Mouse (Mus musculus) NIH3T3 (cell line): ENCODE results near the gene Pcyt2.

Source experiments
- DNase-seq: peaks from one replicate; pipeline ENCODE4 v3.0.0-alpha.2; 2012; ENCODE audit warnings: low read depth

Pcyt2 gene

DNA sequence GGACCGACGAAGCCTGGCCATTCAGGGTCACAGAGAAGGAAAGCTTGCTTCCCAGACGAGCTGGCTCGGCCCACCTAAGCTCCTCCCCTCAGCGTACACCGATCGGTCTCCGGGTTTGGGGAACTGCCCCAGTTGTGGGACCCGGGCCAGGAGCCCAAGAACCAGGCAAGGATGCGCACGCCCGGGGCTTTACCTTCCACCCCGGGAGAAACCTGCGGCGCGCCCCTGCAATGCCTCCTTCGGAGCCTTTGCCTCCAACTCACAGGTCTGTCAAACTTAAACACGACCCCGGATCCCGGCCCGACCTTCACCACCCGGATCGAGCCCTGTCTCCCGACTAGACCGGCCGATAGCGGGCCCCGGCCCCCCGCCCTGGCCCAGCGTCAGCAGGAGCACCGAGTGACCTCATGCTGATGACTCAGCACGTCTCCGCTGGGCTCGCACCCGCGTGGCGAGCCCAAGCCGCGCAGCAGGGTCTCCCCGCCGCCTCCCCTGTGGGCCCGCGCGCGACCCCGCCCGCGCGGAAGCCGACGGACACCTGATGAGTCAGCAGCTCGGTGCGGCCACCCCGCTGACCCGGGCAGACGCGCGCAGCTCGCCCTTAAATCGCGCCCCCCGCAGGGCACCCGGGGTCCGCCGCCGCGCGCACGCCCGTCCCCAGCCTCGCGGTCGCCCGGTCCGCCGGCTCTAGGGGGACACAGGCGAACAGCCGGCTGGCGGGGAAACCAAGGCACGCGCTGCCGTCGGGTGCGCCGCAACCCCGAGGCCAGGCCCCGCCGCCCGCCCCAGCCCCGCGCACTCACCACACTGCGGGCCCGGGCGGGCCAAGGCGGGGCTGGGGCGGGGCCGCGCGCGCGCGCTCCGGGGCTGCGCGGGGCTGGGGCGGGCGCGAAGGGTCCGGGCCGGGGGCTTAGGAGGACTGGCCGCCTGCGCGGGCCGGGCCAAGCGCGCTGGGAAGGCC, 15.1 kb upstream of the Pcyt2 start:
- peak; percentile 88 for DNase-seq

DNA sequence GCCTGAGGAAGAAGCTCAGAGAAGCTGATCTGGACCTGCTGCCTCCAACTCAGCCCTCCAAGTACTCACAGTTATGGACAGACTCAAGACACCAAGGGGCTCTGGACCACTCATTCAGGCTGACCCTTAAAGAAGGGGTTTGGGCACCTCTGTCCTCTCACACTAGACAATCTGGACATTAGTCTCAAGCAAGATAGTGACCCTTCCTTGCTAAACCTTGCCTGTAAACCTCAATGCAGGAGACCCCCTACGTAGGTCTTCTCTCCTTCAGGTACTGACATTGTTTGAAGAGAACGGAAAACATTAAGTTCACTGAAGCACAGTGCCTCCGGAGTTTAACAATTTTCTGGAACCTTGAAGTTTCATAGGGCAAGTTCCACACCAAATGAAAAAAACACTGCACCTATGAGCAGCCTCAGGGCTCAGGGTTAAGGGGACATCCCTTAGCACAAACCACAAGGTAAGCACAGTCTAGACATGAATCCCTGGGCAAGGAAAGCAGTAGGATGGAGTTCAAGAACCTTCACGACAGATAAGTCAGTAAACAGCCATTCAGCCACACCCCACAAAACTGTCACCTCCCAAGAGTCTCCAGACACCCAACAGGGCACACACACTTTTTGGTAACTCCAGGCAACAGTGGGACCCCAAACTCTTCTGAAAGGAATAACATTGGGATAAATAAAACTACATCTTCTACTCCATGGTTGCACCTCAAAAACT, 14.2 kb upstream of the Pcyt2 start:
- DNase-seq, result no peak

DNA sequence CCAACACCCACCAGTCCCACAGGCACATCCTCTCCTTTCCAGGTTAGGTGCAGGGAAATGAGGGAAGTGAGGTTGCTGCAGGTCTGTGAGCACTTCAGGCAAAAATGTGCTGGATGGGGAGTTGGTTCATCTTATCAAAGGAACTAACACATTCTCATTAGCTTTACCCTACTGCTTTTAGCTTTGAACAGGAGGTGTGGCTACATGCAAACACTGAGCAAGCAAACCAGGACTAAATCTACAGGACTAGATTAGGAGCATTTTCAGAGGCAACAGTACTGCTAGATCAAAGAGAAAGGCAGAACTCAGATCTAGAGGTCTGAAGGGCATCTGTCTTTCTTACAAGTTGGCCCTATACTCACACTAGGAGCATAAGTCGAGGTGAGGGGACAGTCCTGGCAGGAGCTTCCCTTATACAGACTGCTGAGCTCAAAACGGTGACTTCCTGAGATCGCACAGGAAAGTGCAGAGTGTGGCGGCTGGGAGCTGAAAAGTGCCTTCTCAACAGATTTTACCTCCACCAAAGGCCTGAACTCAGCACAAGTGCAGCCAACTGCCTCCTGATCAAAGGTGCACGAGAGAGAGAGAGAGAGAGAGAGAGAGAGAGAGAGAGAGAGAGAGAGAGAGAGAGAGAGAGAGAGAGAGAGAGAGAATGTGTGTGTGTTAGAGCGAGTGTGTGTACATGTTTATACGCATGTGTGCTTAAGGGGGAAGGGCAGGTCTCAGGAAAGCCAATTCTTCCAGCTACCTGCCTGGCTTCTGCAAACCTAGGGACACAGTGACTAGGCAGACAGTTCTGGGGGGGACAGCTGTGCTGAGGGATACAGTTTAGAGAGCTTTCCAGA, 13.4 kb upstream of the Pcyt2 start:
- peak; percentile 18 for DNase-seq

DNA sequence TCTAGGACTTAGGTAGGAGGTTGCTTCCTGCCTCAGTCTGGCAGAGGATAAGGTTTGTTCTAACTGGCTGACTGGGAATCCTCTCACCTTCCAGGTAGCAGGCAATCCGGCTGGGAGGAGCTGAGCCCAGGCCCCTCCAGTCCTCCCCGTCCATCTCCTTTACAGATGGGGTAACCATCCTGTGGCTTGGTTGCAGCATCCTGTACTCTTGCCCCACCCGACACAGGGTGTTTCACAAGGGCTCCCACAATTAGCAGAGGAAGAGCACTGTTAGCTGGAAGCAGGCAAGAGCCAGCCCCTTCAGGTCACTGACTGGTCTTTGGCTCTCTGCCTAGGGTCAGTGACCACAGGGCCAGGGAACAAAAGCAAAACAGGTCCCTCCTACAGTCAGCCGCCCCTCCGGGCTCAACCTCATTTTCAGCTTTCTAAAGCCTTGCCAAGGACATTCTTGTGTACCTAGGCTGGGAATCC, 12.7 kb upstream of the Pcyt2 start:
- peak; percentile 64 for DNase-seq

DNA sequence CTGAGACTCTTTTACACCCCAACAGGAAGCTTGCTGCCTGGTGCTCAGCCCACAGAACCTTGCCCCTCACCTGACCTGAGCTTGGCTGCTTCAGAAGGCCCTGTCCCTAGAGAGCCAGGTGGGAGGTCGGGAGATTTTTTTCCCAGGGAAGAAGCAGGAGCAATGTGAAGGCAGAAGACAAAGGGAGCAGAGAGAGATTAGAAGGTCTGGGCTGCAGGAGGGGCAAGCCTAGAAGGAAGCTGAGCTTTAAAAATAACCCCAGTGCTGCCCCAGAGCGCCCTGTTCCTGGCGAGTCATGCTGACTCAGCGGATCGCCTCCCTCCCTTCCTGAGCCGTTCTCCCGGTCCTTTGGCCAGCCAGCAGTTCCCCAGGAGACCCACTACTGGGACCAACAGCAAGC, 12.2 kb upstream of the Pcyt2 start:
- DNase-seq, result peak; percentile 77

DNA sequence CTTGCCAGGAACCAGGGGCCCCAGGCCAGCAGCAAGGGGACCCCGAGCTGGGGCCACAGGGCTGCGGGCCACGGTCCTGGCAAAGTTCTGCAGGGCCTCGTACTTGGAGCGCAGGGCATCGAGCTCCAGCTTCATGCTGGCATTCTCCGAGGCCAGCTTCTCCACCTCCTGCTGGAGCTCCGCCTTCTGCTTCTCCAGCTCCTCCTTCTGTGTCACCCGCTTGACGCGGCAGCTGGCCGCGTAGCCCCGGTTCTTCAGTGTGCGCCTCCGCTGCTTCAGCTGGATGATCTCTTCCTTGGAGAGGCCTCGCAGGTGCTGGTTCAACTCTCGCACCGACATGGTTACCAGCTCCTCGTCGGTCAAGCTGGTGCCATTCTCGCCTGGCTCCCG, 11.6 kb upstream of the Pcyt2 start:
- no peak for DNase-seq

DNA sequence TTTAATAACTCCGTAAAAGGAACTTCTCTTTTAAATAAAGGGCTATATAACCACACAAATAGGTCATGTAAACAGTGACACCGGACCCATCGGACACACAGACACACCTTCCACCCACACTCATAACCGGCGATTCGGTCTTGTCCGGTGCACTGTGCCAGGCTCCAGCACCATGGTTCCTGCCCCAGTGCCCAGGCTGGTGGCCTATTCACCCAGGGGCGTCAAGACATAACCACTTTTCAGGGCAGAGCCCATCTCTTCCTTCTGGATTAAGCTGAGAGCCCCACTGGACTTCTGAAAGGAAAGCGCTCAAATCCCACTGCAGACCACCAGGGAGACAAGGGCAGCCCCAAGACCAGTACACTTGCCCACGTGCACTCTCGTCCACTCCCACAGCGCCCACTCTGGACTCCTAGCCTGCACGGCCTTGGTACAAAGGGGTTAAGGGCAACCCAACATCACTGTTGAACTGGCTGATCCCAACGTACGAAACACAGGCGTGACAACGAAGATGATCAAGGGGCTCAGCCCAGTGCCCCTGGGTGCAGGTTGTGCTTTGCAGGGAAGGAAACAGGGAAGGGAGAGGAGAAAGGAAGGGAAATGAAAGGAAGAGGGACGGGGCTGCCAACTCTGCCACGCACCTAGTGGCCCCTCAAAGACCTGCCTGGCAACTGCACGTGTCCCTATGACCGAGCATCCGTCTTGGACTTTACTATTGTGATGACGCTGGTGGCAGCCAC, 11.0 kb upstream of the Pcyt2 start:
- DNase-seq, result no peak

DNA sequence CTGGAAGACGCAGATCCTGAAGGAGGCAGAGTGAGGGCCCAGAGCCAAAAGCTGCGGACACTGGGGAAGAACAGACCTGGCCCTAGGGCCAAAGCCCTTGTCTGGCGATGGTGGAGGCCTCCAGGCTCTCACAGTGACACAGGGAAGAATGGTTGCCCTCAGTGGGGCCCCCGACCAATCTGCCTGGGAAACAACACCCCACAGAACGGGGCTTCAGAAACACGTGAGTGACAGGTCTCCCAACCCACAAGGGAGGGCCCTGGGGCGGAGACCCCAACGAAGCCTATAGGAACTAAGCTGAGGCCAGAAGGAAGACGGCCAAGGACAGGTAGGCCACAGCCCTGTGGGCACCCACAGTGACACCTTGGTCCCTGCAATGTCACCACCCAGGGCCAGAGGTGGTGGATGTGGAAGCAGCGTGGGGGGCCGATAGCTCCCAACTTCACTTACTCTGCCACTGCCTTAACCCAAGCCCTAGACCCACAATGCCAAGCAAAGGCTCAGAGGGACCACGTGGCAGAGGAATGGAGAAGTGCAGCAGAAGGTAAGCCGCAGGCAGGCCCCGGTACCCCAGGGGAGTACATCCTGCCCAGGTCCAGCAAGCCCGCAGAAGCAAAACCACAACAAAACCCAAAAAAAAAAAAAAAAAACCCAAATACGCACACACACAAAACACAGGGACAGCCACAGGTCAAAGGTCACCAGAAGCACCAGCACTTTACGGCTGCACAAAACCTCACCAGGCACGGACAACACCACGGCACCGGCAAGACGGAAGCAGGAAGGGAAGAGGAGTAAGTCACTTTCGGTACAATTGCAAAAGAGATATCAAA, 9.9 kb upstream of the Pcyt2 start:
- DNase-seq, result no peak

DNA sequence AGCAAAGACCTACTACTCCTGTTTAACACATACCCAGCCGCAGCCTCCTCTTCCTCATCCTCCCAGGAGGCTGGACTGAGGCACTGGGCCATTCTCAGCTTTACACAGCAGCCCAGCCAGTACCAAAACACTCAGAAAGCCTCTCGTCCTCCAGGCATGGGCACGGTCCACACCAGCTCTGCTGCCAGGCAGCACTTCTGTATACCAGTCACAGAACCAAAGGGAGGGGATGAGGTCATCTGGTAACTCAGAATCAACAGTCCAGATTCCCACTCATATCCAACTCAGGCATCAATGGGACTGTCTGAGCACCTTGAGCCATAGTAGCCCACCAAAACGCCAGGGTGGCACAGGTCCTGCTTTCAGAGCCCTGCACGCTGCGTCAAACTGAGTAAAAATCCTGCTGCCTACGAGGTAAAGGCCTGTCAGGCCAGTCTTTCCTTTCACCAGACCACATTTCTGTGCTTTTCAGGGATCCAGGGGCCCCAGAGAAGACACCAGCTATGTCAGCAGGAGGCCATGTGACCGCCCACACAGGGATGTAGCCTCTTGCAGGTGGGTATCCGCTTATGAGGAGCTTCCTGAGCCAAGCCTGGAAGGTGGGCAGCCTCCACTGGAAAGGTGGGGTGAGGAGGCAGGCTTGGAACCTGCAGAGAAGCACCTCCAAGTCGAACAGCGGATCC, 9.2 kb upstream of the Pcyt2 start:
- no peak for DNase-seq

DNA sequence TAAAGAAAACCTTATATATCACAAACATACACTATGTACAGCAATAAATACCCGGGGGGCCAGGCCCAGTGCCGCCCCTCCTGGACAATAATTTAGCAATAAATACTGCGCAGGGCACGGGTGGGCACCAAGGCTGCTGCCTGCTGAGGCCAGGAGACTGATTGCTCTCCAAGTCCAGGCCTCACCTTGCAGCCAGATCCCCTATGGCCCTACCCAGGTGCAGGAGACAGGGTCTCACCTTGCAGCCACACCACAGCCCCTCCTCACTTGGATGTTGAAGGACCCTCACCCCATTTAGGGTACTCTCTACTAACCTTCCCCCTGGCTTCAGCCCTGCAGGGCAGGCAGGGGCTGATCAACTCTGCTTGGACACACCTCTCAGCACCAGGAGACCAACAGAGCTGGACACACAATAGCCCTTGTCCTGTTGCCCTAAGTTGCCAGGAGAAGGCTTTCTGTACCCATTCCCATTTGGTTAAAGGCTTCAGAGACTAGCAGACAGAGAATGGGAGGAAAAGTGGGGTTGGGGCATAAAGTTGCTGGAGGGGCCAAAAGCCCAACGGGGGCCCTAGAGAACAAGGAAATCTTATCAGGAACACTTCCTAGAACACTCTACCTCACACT, 7.5 kb upstream of the Pcyt2 start, which contains the start of gene Sirt7:
Gene Sirt7 (minus strand): TSS at position 89 of the 624 bp plus-strand sequence.
- no peak for DNase-seq

DNA sequence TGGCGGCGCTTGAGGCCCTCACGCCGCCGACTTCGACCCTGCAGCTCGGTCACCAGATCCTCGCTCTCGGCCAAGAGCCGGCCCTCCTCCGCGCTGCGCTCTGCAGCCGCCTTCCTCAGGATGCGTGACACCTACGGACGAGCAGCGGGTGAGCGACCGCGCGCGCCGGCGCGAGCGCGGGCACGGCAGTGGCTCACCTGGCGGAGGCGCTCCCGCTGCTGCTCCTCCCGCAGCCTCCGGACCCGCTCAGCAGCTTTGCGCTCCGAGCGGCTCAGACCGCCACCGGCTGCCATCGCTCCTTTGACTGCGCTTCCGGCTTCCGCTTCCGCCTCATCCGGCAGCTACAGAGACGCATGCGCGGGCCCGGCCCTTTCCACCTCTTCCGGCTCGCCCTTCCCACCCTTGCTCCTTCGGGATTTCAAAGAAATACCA, 7.0 kb upstream of the Pcyt2 start:
- peak; percentile 90 for DNase-seq

DNA sequence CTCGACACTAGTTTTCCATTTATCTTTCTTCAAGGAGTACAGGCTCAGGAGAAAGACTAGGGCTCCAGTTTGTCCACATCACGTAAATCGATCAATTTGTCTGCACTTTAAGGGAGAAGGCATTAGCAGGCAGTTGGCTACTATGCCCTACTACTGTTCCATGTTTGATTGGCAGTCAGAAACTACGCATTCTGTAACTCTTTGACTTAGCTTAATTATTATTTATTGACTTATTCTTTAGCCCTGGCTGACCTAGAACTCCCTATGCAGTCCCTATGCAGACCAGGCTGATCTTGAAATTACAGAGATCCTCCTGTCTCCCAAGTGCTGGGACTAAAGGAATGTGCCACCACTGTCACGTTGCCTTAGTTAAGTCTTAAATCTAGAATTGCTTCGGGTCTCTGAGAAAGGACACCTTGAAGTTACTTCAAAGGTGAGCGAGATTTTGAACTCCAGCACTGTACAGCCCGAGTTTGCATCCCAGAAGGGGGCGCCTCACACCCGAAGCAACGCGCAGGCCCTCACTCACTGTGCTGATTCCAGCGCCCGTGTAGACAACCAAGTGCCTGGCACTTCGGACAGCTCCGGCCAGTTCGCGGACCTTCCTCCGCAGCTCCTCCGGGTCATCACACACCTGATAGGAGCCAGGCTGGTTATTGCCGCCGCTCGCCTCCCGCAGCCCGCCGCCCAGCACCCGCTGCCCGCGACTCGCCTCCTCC, 6.4 kb upstream of the Pcyt2 start:
- peak; percentile 85 for DNase-seq

DNA sequence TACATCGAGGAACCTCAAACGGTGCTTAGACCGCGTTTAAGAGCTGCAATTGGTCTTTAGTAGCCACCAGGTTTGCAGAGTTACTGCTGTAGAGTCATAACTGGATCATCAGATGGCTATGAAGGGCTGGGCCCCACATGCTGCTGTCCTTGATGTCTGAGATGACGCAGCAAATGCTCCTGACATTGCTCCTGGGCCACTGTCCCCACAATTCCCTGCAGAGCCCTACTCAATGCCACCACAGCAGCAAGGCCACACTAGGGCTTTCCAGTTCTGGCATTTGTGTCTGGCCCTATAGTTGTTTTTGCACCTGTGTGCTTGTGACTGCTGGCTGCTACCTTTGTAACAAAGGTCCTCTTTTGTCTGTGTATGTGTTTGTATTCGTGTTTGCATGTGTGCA, 5.1 kb upstream of the Pcyt2 start:
- DNase-seq, result no peak

DNA sequence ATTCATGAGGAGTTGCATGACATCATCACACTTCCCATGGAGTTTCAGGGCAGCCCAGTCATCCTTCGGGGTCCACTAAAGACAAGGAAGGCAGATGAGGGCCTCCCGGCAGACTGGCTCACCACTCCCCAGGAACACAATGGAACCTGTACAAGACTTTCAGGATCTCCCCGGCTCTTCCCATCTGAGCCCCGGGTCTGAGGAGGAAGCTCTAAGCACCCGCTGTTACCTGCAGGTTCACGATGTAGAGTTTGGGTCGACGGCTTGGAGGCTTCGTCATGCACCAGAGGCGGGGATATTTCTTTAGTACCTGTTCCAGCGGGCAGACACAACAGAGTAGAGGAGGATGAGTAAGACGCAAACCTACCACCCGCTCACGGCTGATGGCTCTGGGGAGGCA, 2.5 kb upstream of the Pcyt2 start:
- DNase-seq, result no peak

DNA sequence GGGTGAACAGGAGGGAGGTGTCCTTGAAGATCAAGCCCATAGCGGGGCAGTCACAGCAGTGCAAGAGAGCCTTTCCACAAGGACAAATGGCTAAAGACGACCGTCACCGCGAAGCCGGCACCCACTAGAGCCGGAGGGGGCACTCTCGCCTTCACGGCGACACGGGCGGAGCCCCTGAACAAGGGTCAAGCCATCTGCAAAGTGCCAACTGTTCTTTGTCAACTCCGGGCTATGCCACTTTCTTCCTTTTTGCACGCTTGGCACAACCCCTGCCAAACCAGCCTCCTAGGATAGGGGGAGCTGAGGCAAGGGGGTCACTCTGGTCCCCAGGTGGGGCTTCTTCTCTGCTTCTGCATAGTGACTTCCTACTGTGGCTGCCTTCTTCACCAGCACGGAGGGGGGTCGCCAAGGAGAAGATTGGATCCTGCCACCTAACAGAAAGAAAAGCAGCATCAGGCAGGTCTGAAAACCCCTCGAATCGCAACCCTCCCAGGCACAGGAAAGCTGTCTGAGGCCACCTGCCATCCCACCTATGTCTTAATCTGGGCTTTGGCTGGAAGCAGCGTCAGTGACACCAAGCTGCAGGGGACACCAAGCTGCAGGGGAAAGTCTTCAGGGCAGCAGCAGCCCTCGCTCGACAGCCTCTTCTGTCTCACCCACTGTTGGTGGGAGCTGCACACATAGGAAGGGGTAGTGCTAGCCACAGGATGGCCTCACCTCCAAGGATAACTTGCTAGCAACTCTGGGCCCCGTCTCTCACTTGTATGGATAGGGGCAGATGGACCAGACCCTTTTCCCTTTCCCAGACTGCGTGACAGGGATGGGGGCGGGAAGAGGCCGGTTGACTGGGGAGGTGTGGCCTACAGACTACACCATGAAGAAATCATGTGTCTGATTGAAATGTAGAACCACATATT, 1.1 kb upstream of the Pcyt2 start:
- DNase-seq, result no peak

DNA sequence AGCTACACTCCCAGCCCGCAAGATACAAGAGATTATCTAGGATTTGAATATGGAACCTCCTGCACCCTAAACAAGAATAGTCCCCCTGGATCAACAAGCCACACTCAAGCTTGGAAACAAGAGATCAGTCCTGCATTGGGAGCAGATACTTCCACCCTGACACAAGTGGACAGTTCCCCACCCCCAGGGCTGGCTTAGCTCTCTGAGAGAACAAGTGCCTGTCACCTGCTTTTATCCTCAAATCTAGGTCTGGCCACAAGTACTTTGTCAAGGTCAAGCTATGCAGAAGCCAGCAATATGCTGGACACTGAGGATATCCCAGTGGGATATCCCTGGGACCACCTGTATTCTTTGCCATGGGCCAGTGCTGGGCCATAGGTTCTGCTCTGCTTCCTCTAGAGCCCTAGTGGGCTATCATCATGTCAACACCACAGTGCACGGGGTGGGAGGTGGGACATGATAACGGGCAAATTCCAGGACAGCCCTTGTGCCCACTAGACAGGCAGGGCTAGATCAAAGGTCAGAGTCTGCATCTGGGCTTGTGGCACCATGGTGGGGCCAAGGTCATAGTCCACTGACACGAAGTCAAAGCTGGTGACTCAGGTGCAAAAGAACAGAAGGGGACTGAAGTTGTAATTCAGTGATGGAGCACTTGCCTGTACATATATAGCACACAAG, 980 bp downstream of the Pcyt2 start:
- DNase-seq, result no peak

DNA sequence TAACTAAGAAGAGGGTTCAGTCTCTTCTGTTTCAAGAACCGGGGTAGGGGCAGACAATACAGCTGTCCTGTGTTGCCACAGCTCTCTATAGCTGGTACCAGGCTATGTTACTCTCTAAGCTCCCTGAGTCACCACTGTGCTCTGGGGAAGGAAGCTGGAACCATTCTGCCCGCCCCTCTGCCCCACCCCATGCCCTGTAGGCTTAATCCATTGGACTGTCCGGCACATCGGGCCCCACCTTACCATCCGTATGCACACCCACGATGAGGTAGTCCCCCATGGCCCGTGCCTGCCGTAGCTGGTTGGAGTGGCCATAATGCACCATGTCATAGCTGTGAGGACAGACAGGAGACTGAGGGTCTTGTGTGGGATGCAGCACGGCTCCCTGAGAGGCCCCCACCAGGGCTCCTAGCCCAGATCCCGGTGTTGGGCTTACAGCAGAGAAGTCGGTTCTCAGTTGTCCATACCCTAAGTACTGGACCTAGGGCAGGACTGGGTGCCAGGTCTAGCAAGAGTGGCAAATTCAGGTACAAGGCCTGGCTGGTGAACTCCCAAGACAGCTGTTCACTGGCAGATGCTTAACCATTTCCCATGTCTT, 2.0 kb downstream of the Pcyt2 start:
- DNase-seq, result no peak
